Mouse (Mus musculus): ENCODE data around the gene Acadl. TPM values are rescaled to one million over a fixed set of nuclear protein-coding genes. Genes with fewer than 3 reads are reported as not detected.

The Acadl gene
- 60.3 and 62.0 TPM in 2 replicates for polyA plus RNA-seq (2014; fragmentation: Nextera tagmentation; extraction: Ambion mirVana)

GRCm38 (mm10) chr1:66862712-66863511 is at the start of gene Acadl:
Gene Acadl, minus strand, starts transcription at chr1:66863277.
- H3K9me3 ChIP-seq (ENCODE audit: control insufficient read depth, low read length): no peaks in the 10 kb centered on the region
- no peaks in the 10 kb centered on the region for H3K27me3 ChIP-seq (ENCODE audit: control insufficient read depth, insufficient read depth, low read length)
- peak within 1 kb of the TSS; percentile 91 for H3K4me2 ChIP-seq (replicated peaks; ENCODE audit: low read depth, low read length)
- 1% methylated on average over 67 of the region's 85 CpGs for WGBS
- H3K4me1 ChIP-seq (replicated peaks; ENCODE audit: control insufficient read depth, insufficient read depth, low read length): no peaks in the 10 kb centered on the region
- H3K9ac ChIP-seq (ENCODE audit: low read depth, low read length): peak within 1 kb of the TSS; percentile 83
- DNase-seq (ENCODE audit: low spot score) (peak; percentile 67), ATAC-seq (ENCODE audit: low FRiP score) (peak; percentile 89)
- H3K36me3 ChIP-seq (ENCODE audit: control insufficient read depth, insufficient read depth, low read length): no peaks in the 10 kb centered on the region
- peak within 1 kb of the TSS; percentile 85 for H3K4me3 ChIP-seq (ENCODE audit: low read depth, low read length)
- 0 out of 2 replicates have a peak within 1 kb of the TSS, but pooled peaks have one; percentile 24 for H3K27ac ChIP-seq (ENCODE audit: low read depth, low read length)

- H3K4me2 ChIP-seq (replicated peaks; ENCODE audit: low read depth, low read length): no peak overlapping the region
- H3K4me1 ChIP-seq (replicated peaks; ENCODE audit: control insufficient read depth, insufficient read depth, low read length): no peaks in the 10 kb centered on the region
- 90% methylated on average over 1 of the region's 1 CpGs for WGBS
- H3K9ac ChIP-seq (ENCODE audit: low read depth, low read length): no peak overlapping the region
- ATAC-seq (ENCODE audit: low FRiP score) (no peak), DNase-seq (ENCODE audit: low spot score) (no peak)
- H3K27ac ChIP-seq (ENCODE audit: low read depth, low read length): no peak overlapping the region
- H3K4me3 ChIP-seq (ENCODE audit: low read depth, low read length): no peak overlapping the region
- H3K27me3 ChIP-seq (ENCODE audit: control insufficient read depth, insufficient read depth, low read length): no peaks in the 10 kb centered on the region
- H3K9me3 ChIP-seq (ENCODE audit: control insufficient read depth, low read length): no peaks in the 10 kb centered on the region
- no peaks in the 10 kb centered on the region for H3K36me3 ChIP-seq (ENCODE audit: control insufficient read depth, insufficient read depth, low read length)
Observed at GRCm38 (mm10) chr1:66912305-66912704, 49.2 kb upstream of the Acadl start.

- H3K4me3 ChIP-seq (ENCODE audit: low read depth, low read length): no peak overlapping the region
- H3K36me3 ChIP-seq (ENCODE audit: control insufficient read depth, insufficient read depth, low read length): no peaks in the 10 kb centered on the region
- no peak for ATAC-seq (ENCODE audit: low FRiP score)
- no peak overlapping the region for H3K4me2 ChIP-seq (replicated peaks; ENCODE audit: low read depth, low read length)
- no peak overlapping the region for H3K27ac ChIP-seq (ENCODE audit: low read depth, low read length)
- no peaks in the 10 kb centered on the region for H3K9me3 ChIP-seq (ENCODE audit: control insufficient read depth, low read length)
- no peaks in the 10 kb centered on the region for H3K27me3 ChIP-seq (ENCODE audit: control insufficient read depth, insufficient read depth, low read length)
- no peak overlapping the region for H3K9ac ChIP-seq (ENCODE audit: low read depth, low read length)
- 91% methylated on average over 3 of the region's 3 CpGs for WGBS
- no peaks in the 10 kb centered on the region for H3K4me1 ChIP-seq (replicated peaks; ENCODE audit: control insufficient read depth, insufficient read depth, low read length)
- no peak for DNase-seq (ENCODE audit: low spot score)
Observed at GRCm38 (mm10) chr1:66902566-66902965, 39.5 kb upstream of the Acadl start.

GRCm38 (mm10) chr1:66900946-66901345 is 37.9 kb upstream of the Acadl start:
- Histone ChIP-seq H3K4me3 (ENCODE audit: low read depth, low read length) (no peak overlapping the region), H3K9ac (ENCODE audit: low read depth, low read length) (no peak overlapping the region), H3K9me3 (ENCODE audit: control insufficient read depth, low read length) (no peaks in the 10 kb centered on the region), H3K4me1 (replicated peaks; ENCODE audit: control insufficient read depth, insufficient read depth, low read length) (no peaks in the 10 kb centered on the region), H3K36me3 (ENCODE audit: control insufficient read depth, insufficient read depth, low read length) (no peaks in the 10 kb centered on the region), H3K4me2 (replicated peaks; ENCODE audit: low read depth, low read length) (no peak overlapping the region), H3K27ac (ENCODE audit: low read depth, low read length) (no peak overlapping the region), H3K27me3 (ENCODE audit: control insufficient read depth, insufficient read depth, low read length) (no peaks in the 10 kb centered on the region)
- DNase-seq (ENCODE audit: low spot score) (no peak), ATAC-seq (ENCODE audit: low FRiP score) (no peak)
- 92% methylated on average over 4 of the region's 4 CpGs for WGBS

GRCm38 (mm10) chr1:66898261-66898660 is 35.2 kb upstream of the Acadl start:
- H3K9me3 ChIP-seq (ENCODE audit: control insufficient read depth, low read length): no peaks in the 10 kb centered on the region
- 73% methylated on average over 7 of the region's 7 CpGs for WGBS
- no peak overlapping the region for H3K4me2 ChIP-seq (replicated peaks; ENCODE audit: low read depth, low read length)
- no peak overlapping the region for H3K27ac ChIP-seq (ENCODE audit: low read depth, low read length)
- no peaks in the 10 kb centered on the region for H3K4me1 ChIP-seq (replicated peaks; ENCODE audit: control insufficient read depth, insufficient read depth, low read length)
- H3K4me3 ChIP-seq (ENCODE audit: low read depth, low read length): no peak overlapping the region
- H3K9ac ChIP-seq (ENCODE audit: low read depth, low read length): no peak overlapping the region
- no peaks in the 10 kb centered on the region for H3K27me3 ChIP-seq (ENCODE audit: control insufficient read depth, insufficient read depth, low read length)
- no peaks in the 10 kb centered on the region for H3K36me3 ChIP-seq (ENCODE audit: control insufficient read depth, insufficient read depth, low read length)
- DNase-seq (ENCODE audit: low spot score) (no peak), ATAC-seq (ENCODE audit: low FRiP score) (no peak)

GRCm38 (mm10) chr1:66896556-66896955 is 33.5 kb upstream of the Acadl start:
- no peaks in the 10 kb centered on the region for H3K27me3 ChIP-seq (ENCODE audit: control insufficient read depth, insufficient read depth, low read length)
- DNase-seq (ENCODE audit: low spot score) (no peak), ATAC-seq (ENCODE audit: low FRiP score) (peak; percentile 68)
- no peak overlapping the region; the same call in 1 of the 2 replicates for H3K27ac ChIP-seq (ENCODE audit: low read depth, low read length)
- 0 out of 2 replicates have a peak overlapping the region, but pooled peaks have one; percentile 7 for H3K9ac ChIP-seq (ENCODE audit: low read depth, low read length)
- no peak overlapping the region for H3K4me3 ChIP-seq (ENCODE audit: low read depth, low read length)
- H3K9me3 ChIP-seq (ENCODE audit: control insufficient read depth, low read length): no peaks in the 10 kb centered on the region
- no peak overlapping the region for H3K4me2 ChIP-seq (replicated peaks; ENCODE audit: low read depth, low read length)
- 76% methylated on average over 5 of the region's 5 CpGs for WGBS
- H3K4me1 ChIP-seq (replicated peaks; ENCODE audit: control insufficient read depth, insufficient read depth, low read length): no peaks in the 10 kb centered on the region
- no peaks in the 10 kb centered on the region for H3K36me3 ChIP-seq (ENCODE audit: control insufficient read depth, insufficient read depth, low read length)

- H3K27ac ChIP-seq (ENCODE audit: low read depth, low read length): no peak overlapping the region; the same call in 1 of the 2 replicates
- no peak overlapping the region for H3K4me3 ChIP-seq (ENCODE audit: low read depth, low read length)
- no peaks in the 10 kb centered on the region for H3K9me3 ChIP-seq (ENCODE audit: control insufficient read depth, low read length)
- H3K4me1 ChIP-seq (replicated peaks; ENCODE audit: control insufficient read depth, insufficient read depth, low read length): no peaks in the 10 kb centered on the region
- no peak overlapping the region for H3K4me2 ChIP-seq (replicated peaks; ENCODE audit: low read depth, low read length)
- peak; percentile 85 for ATAC-seq (ENCODE audit: low FRiP score)
- no peaks in the 10 kb centered on the region for H3K36me3 ChIP-seq (ENCODE audit: control insufficient read depth, insufficient read depth, low read length)
- no peak overlapping the region for H3K9ac ChIP-seq (ENCODE audit: low read depth, low read length)
- WGBS: 55% methylated on average over 5 of the region's 5 CpGs
- no peaks in the 10 kb centered on the region for H3K27me3 ChIP-seq (ENCODE audit: control insufficient read depth, insufficient read depth, low read length)
- DNase-seq (ENCODE audit: low spot score): peak; percentile 47
Observed at GRCm38 (mm10) chr1:66896125-66896524, 33.0 kb upstream of the Acadl start.

- Histone ChIP-seq H3K4me2 (replicated peaks; ENCODE audit: low read depth, low read length) (no peak overlapping the region), H3K9me3 (ENCODE audit: control insufficient read depth, low read length) (no peaks in the 10 kb centered on the region), H3K27me3 (ENCODE audit: control insufficient read depth, insufficient read depth, low read length) (no peaks in the 10 kb centered on the region), H3K27ac (ENCODE audit: low read depth, low read length) (no peak overlapping the region), H3K9ac (ENCODE audit: low read depth, low read length) (no peak overlapping the region), H3K4me3 (ENCODE audit: low read depth, low read length) (no peak overlapping the region), H3K36me3 (ENCODE audit: control insufficient read depth, insufficient read depth, low read length) (no peaks in the 10 kb centered on the region), H3K4me1 (replicated peaks; ENCODE audit: control insufficient read depth, insufficient read depth, low read length) (no peaks in the 10 kb centered on the region)
- DNase-seq (ENCODE audit: low spot score) (peak; percentile 50), ATAC-seq (ENCODE audit: low FRiP score) (peak; percentile 82)
Observed at GRCm38 (mm10) chr1:66895837-66896118, 32.7 kb upstream of the Acadl start.
